Mouse (Mus musculus): ENCODE data around the gene P4ha1. TPM values are rescaled to one million over a fixed set of nuclear protein-coding genes. Genes with fewer than 3 reads are reported as not detected.
"Not testable (repeated sequence)": the region's sequence is repeated elsewhere in the genome, so short reads cannot be mapped to it uniquely, and the experiment has no call there.

The P4ha1 gene
- polyA plus RNA-seq, 1 experiment = 31.3 TPM

- no peak for TF ChIP-seq POLR2A (IDR thresholded peaks at IDR 0.05; ENCODE audit: extremely low read depth, insufficient read depth, low read length)
- TF ChIP-seq CTCF (IDR thresholded peaks at IDR 0.05; ENCODE audit: extremely low read depth, insufficient read depth, low read length) = no peak
- no peak overlapping the region for H3K27ac ChIP-seq (ENCODE audit: insufficient read depth, low read length)
- no peak overlapping the region for H3K4me3 ChIP-seq (ENCODE audit: insufficient read depth, low read length)
- no peaks in the 10 kb centered on the region for H3K4me1 ChIP-seq (ENCODE audit: control insufficient read depth, insufficient read depth, low read length)
Observed at GRCm38 (mm10) chr10:59386951-59387350, 63.9 kb downstream of the P4ha1 start.

GRCm38 (mm10) chr10:59389652-59390051 is 66.6 kb downstream of the P4ha1 start:
- H3K4me1 ChIP-seq (ENCODE audit: control insufficient read depth, insufficient read depth, low read length) = no peaks in the 10 kb centered on the region
- H3K27ac ChIP-seq (ENCODE audit: insufficient read depth, low read length) = no peak overlapping the region
- TF ChIP-seq CTCF (IDR thresholded peaks at IDR 0.05; ENCODE audit: extremely low read depth, insufficient read depth, low read length) (no peak), POLR2A (IDR thresholded peaks at IDR 0.05; ENCODE audit: extremely low read depth, insufficient read depth, low read length) (no peak)
- no peak overlapping the region for H3K4me3 ChIP-seq (ENCODE audit: insufficient read depth, low read length)

GRCm38 (mm10) chr10:59391907-59392306 is 68.8 kb downstream of the P4ha1 start:
- Histone ChIP-seq H3K4me3 (ENCODE audit: insufficient read depth, low read length) (no peak overlapping the region), H3K4me1 (ENCODE audit: control insufficient read depth, insufficient read depth, low read length) (no peaks in the 10 kb centered on the region), H3K27ac (ENCODE audit: insufficient read depth, low read length) (no peak overlapping the region)
- no peak for TF ChIP-seq POLR2A (IDR thresholded peaks at IDR 0.05; ENCODE audit: extremely low read depth, insufficient read depth, low read length)
- no peak for TF ChIP-seq CTCF (IDR thresholded peaks at IDR 0.05; ENCODE audit: extremely low read depth, insufficient read depth, low read length)

GRCm38 (mm10) chr10:59395461-59395860 is 72.4 kb downstream of the P4ha1 start, which contains the start of gene Gm10273:
Gene Gm10273, plus strand, starts transcription at chr10:59395632.
- H3K4me3 ChIP-seq (ENCODE audit: insufficient read depth, low read length); H3K27ac ChIP-seq (ENCODE audit: insufficient read depth, low read length); H3K4me1 ChIP-seq (ENCODE audit: control insufficient read depth, insufficient read depth, low read length): not testable (repeated sequence)

- H3K27ac ChIP-seq (ENCODE audit: insufficient read depth, low read length) = no peak within 1 kb of the TSS
- H3K4me1 ChIP-seq (ENCODE audit: control insufficient read depth, insufficient read depth, low read length) = no peaks in the 10 kb centered on the region
- H3K4me3 ChIP-seq (ENCODE audit: insufficient read depth, low read length) = no peak within 1 kb of the TSS
- TF ChIP-seq POLR2A (IDR thresholded peaks at IDR 0.05; ENCODE audit: extremely low read depth, insufficient read depth, low read length) (no peak), CTCF (IDR thresholded peaks at IDR 0.05; ENCODE audit: extremely low read depth, insufficient read depth, low read length) (no peak)
Observed at GRCm38 (mm10) chr10:59402899-59403792, 80.0 kb downstream of the P4ha1 start, which contains the start of gene Pla2g12b. Gene Pla2g12b, plus strand, starts transcription at chr10:59403660.

GRCm38 (mm10) chr10:59403793-59404149 is 80.7 kb downstream of the P4ha1 start:
- TF ChIP-seq CTCF (IDR thresholded peaks at IDR 0.05; ENCODE audit: extremely low read depth, insufficient read depth, low read length) (no peak), POLR2A (IDR thresholded peaks at IDR 0.05; ENCODE audit: extremely low read depth, insufficient read depth, low read length) (no peak)
- no peak overlapping the region for H3K27ac ChIP-seq (ENCODE audit: insufficient read depth, low read length)
- H3K4me3 ChIP-seq (ENCODE audit: insufficient read depth, low read length) = no peak overlapping the region
- H3K4me1 ChIP-seq (ENCODE audit: control insufficient read depth, insufficient read depth, low read length) = no peaks in the 10 kb centered on the region

- TF ChIP-seq CTCF (IDR thresholded peaks at IDR 0.05; ENCODE audit: extremely low read depth, insufficient read depth, low read length) (no peak), POLR2A (IDR thresholded peaks at IDR 0.05; ENCODE audit: extremely low read depth, insufficient read depth, low read length) (no peak)
- Histone ChIP-seq H3K4me3 (ENCODE audit: insufficient read depth, low read length) (no peak overlapping the region), H3K27ac (ENCODE audit: insufficient read depth, low read length) (no peak overlapping the region), H3K4me1 (ENCODE audit: control insufficient read depth, insufficient read depth, low read length) (no peaks in the 10 kb centered on the region)
Observed at GRCm38 (mm10) chr10:59408499-59408898, 85.4 kb downstream of the P4ha1 start.

- Histone ChIP-seq H3K27ac (ENCODE audit: insufficient read depth, low read length) (no peak overlapping the region), H3K4me1 (ENCODE audit: control insufficient read depth, insufficient read depth, low read length) (no peaks in the 10 kb centered on the region), H3K4me3 (ENCODE audit: insufficient read depth, low read length) (no peak overlapping the region)
- no peak for TF ChIP-seq CTCF (IDR thresholded peaks at IDR 0.05; ENCODE audit: extremely low read depth, insufficient read depth, low read length)
- no peak for TF ChIP-seq POLR2A (IDR thresholded peaks at IDR 0.05; ENCODE audit: extremely low read depth, insufficient read depth, low read length)
Observed at GRCm38 (mm10) chr10:59410264-59410663, 87.2 kb downstream of the P4ha1 start.

GRCm38 (mm10) chr10:59413711-59414110 is 90.6 kb downstream of the P4ha1 start:
- Histone ChIP-seq H3K4me3 (ENCODE audit: insufficient read depth, low read length) (no peak overlapping the region), H3K27ac (ENCODE audit: insufficient read depth, low read length) (no peak overlapping the region), H3K4me1 (ENCODE audit: control insufficient read depth, insufficient read depth, low read length) (no peaks in the 10 kb centered on the region)
- TF ChIP-seq POLR2A (IDR thresholded peaks at IDR 0.05; ENCODE audit: extremely low read depth, insufficient read depth, low read length) = no peak
- TF ChIP-seq CTCF (IDR thresholded peaks at IDR 0.05; ENCODE audit: extremely low read depth, insufficient read depth, low read length) = no peak

- TF ChIP-seq CTCF (IDR thresholded peaks at IDR 0.05; ENCODE audit: extremely low read depth, insufficient read depth, low read length) = no peak
Observed at GRCm38 (mm10) chr10:59416623-59417022, 93.5 kb downstream of the P4ha1 start.

More at GRCm38 (mm10) chr10:59416623-59417022, 93.5 kb downstream of the P4ha1 start:
- H3K4me3 ChIP-seq (ENCODE audit: insufficient read depth, low read length) = no peak overlapping the region
- no peaks in the 10 kb centered on the region for H3K4me1 ChIP-seq (ENCODE audit: control insufficient read depth, insufficient read depth, low read length)
- H3K27ac ChIP-seq (ENCODE audit: insufficient read depth, low read length) = no peak overlapping the region

Data from cortical plate, adult 2 months (tissue).